Mouse (Mus musculus): ENCODE results near the gene Sugct.

The Sugct gene

GRCm38 (mm10) chr13:17043426-17044224 is 651.7 kb downstream of the Sugct start:
- DNase-seq (ENCODE audit: inconsistent age in 2 of 2, low spot score in 1 of 2), result no peak

GRCm38 (mm10) chr13:17042332-17042731 is 653.0 kb downstream of the Sugct start:
- no peak for DNase-seq (ENCODE audit: inconsistent age in 2 of 2, low spot score in 1 of 2)

- DNase-seq (ENCODE audit: inconsistent age in 2 of 2, low spot score in 1 of 2), result no peak
Observed at GRCm38 (mm10) chr13:17039727-17040126, 655.6 kb downstream of the Sugct start.

- no peak for DNase-seq (ENCODE audit: inconsistent age in 2 of 2, low spot score in 1 of 2)
Observed at GRCm38 (mm10) chr13:17038341-17038740, 657.0 kb downstream of the Sugct start.

- no peak for DNase-seq (ENCODE audit: inconsistent age in 2 of 2, low spot score in 1 of 2)
Observed at GRCm38 (mm10) chr13:17037899-17038298, 657.5 kb downstream of the Sugct start.

- DNase-seq (ENCODE audit: inconsistent age in 2 of 2, low spot score in 1 of 2), result no peak
Observed at GRCm38 (mm10) chr13:17030761-17031160, 664.6 kb downstream of the Sugct start.

GRCm38 (mm10) chr13:17028595-17028994 is 666.8 kb downstream of the Sugct start:
- DNase-seq (ENCODE audit: inconsistent age in 2 of 2, low spot score in 1 of 2), result peak; percentile 30 to 81

GRCm38 (mm10) chr13:17027846-17028529 is 667.4 kb downstream of the Sugct start:
- DNase-seq (ENCODE audit: inconsistent age in 2 of 2, low spot score in 1 of 2), result no peak

- DNase-seq (ENCODE audit: inconsistent age in 2 of 2, low spot score in 1 of 2), result no peak
Observed at GRCm38 (mm10) chr13:17027001-17027400, 668.4 kb downstream of the Sugct start.

GRCm38 (mm10) chr13:16996464-16996863 is 698.9 kb downstream of the Sugct start:
- no peak for DNase-seq (ENCODE audit: inconsistent age in 2 of 2, low spot score in 1 of 2)

GRCm38 (mm10) chr13:16995321-16995720 is 700.0 kb downstream of the Sugct start:
- no peak for DNase-seq (ENCODE audit: inconsistent age in 2 of 2, low spot score in 1 of 2)

- no peak for DNase-seq (ENCODE audit: inconsistent age in 2 of 2, low spot score in 1 of 2)
Observed at GRCm38 (mm10) chr13:16977743-16978142, 717.6 kb downstream of the Sugct start.

- DNase-seq (ENCODE audit: inconsistent age in 2 of 2, low spot score in 1 of 2), result no peak
Observed at GRCm38 (mm10) chr13:16971277-16971676, 724.1 kb downstream of the Sugct start.

GRCm38 (mm10) chr13:16968995-16969394 is 726.4 kb downstream of the Sugct start:
- DNase-seq (ENCODE audit: inconsistent age in 2 of 2, low spot score in 1 of 2), result no peak

GRCm38 (mm10) chr13:16964823-16965475 is 730.4 kb downstream of the Sugct start:
- DNase-seq (ENCODE audit: inconsistent age in 2 of 2, low spot score in 1 of 2), result no peak

- no peak for DNase-seq (ENCODE audit: inconsistent age in 2 of 2, low spot score in 1 of 2)
Observed at GRCm38 (mm10) chr13:16952045-16952444, 743.3 kb downstream of the Sugct start.

- no peak for DNase-seq (ENCODE audit: inconsistent age in 2 of 2, low spot score in 1 of 2)
Observed at GRCm38 (mm10) chr13:16939466-16939811, 755.9 kb downstream of the Sugct start.

GRCm38 (mm10) chr13:16938552-16939465 is 756.5 kb downstream of the Sugct start:
- no peak for DNase-seq (ENCODE audit: inconsistent age in 2 of 2, low spot score in 1 of 2)

GRCm38 (mm10) chr13:16937422-16938202 is 757.7 kb downstream of the Sugct start:
- DNase-seq (ENCODE audit: inconsistent age in 2 of 2, low spot score in 1 of 2), result no peak

GRCm38 (mm10) chr13:16935029-16935428 is 760.3 kb downstream of the Sugct start:
- DNase-seq (ENCODE audit: inconsistent age in 2 of 2, low spot score in 1 of 2), result no peak
